Mouse (Mus musculus) lung, postnatal 25 days (tissue): Measurements from ENCODE around the gene Ccni.
A peak's percentile ranks its signal among the peaks of the same experiment; 100 is the strongest.

Source experiments
- DNase-seq: peaks from one replicate; pipeline ENCODE4 v3.0.0; 2022; ENCODE audit warnings: low spot score

The Ccni gene

GRCm38 (mm10) chr5:93198232-93198631 is 8.1 kb downstream of the Ccni start:
- no peak for DNase-seq

DNA sequence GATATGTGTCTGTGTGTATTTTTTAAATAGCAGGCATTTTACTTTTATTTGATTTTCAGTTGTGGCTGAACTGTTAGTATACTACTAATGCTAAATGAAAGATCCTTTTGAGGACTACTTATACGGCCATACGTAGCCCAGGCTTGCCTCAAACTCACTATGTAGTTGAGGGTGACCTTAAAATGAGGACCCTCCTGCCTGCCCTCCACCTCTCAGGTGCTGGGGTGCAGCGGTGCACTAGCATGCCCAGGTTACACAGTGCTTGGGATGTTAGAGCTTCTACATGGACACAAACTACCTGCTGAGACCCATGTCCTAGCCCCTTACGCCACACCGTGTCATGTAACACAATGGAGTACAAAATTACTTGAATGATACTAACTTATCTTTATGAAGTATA is 15.9 kb downstream of the Ccni start:
- no peak for DNase-seq

DNA sequence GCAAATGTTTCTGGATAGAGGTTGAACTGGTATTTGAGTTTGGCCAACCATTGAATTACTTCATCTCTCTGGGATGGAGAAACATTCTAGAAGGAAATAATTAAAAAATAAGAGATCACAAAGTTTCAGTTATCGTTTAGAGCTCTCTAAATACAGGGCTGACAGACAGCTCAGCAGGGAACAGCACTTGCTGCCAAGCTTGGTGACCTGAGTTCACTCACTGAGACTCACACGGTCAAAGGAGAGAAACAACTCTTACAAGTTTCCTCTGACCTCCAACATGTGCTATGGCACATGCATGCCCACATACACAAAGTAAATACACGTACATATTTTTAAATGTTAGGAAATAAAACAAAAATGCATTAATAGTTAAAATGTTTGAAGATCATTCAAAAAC is 16.7 kb downstream of the Ccni start:
- no peak for DNase-seq

- no peak for DNase-seq
Observed at GRCm38 (mm10) chr5:93184548-93184947, 21.7 kb downstream of the Ccni start.

DNA sequence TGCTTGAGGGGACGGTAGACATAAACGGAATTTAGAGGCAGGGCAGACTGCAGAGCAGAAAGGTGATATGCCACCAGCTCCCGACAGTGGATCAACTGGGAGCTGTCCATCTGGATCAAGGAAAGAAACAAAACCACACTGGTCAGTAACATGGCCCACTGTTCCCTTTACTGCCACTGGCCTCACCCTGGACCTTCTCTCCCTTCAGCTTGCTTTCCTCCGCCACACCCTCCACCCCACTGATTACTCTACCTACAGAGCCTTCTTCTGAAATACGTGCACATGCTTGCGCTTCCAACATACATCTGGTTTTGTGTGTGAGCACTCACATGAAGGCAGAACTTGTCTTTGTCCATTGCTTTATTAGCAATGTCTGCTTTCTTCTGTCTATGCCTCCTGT is 23.0 kb downstream of the Ccni start:
- DNase-seq = no peak

DNA sequence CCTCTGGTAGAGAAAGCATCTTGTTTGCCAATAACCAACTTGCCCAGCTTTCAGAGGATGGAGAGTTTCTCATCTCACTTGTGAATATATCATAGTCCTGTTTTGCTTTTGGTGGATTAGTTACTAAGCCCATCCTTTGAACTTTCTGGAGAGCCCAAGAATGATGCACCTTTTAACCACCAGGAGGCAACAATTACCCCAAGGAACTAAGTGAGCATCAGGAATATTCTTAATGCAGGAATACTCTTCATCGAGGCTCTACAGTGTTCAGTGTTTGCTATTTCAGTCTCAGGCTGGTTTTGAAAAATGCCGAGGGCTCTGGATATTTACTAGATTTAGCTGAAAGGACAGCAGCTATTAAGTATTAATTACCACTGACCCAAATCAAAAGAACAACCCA is 26.0 kb downstream of the Ccni start:
- DNase-seq = peak; percentile 40

DNA sequence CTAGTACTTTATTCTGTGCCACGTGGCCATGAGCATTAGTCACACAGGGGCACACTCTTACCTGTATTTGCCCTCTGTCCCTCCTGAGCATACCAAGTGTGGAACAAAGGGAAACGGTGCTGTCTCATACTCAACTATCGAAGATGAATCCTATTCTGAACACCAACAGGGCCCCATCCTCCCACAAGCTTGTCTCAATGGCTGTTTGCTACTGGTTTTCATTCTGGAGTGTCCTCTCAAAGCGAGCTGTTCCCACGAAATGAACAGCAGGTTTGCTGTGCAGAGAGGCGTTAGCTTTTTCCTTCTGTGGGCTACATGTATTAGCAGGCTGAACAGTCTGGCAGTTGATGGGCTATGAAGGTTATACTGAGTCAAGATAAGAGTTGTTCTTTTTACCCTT is 27.7 kb downstream of the Ccni start:
- DNase-seq = no peak

- DNase-seq = no peak
Observed at GRCm38 (mm10) chr5:93174675-93175074, 31.6 kb downstream of the Ccni start.

GRCm38 (mm10) chr5:93172536-93172935 is 33.8 kb downstream of the Ccni start:
- no peak for DNase-seq

- DNase-seq = no peak
Observed at GRCm38 (mm10) chr5:93171420-93171819, 34.9 kb downstream of the Ccni start.

GRCm38 (mm10) chr5:93168654-93169053 is 37.6 kb downstream of the Ccni start:
- no peak for DNase-seq

DNA sequence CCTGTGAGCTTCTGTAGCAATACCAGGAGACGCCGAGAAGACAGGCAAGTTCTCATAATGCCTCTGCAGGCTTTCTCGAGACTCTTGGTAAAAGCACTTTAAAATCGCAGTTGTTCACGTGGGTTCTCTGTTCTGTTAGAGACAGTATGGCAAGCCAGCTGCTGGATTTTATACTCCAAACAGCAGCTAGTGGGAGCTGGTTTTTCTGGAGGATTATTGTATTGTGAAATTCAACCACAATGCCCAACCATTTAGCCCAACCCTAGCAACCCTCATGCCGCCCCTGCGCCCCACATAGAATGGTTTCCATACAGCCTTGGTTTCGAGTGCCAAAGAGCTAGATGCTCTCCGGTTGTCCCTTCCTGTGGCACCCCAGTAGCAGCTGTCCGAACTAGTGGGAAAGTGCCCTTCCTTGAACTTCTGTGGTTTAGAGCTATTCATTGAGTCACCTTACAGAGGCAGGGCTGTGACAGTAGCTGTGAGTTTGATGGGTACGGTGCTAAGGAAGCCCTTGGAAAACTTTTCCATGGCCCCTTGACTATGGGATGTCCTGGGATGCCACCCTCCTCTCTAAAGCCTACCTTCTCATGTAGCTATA is 38.3 kb downstream of the Ccni start:
- no peak for DNase-seq

DNA sequence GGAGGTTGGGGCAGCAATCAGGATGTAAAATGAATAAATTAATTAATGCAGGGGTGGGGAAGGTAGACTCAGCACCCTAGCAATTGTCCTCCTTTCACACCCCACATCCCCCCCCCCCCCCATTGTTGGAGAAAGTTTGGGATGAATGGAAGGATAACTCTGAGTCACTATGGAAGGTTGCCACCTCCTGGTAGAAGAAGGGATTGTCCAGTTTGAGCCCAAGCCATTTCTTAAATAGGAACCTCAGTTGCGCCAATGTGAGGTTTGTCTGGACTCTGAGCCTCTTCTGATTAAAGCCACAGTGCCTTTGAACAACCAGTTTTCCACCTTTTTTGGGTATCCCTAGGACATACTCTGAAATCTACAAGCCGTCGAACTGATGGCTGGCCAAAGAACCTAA is 42.8 kb downstream of the Ccni start:
- peak; percentile 61 for DNase-seq

DNA sequence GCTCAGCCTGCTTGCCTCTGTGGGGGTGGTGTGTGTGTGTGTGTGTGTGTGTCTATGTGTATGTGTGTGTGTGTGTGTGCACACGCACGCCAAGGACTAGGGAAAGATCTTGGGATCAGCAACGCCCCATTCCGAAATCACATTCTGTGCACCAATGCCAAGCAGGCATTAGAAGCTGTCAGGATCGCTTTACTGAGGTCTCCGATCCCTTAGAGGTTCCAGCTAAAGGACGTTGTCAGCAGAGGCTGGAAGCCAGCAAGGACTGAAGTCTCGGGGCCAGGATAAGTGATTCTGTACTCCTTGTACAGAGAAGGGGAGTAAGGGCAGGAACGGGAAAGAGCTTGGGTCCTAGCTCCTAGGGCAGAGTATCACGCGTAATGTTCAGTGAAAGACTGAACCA is 51.9 kb downstream of the Ccni start:
- DNase-seq = no peak

- peak; percentile 42 for DNase-seq
Observed at GRCm38 (mm10) chr5:93152451-93152850, 53.8 kb downstream of the Ccni start.

- DNase-seq = no peak
Observed at GRCm38 (mm10) chr5:93151985-93152384, 54.3 kb downstream of the Ccni start.

DNA sequence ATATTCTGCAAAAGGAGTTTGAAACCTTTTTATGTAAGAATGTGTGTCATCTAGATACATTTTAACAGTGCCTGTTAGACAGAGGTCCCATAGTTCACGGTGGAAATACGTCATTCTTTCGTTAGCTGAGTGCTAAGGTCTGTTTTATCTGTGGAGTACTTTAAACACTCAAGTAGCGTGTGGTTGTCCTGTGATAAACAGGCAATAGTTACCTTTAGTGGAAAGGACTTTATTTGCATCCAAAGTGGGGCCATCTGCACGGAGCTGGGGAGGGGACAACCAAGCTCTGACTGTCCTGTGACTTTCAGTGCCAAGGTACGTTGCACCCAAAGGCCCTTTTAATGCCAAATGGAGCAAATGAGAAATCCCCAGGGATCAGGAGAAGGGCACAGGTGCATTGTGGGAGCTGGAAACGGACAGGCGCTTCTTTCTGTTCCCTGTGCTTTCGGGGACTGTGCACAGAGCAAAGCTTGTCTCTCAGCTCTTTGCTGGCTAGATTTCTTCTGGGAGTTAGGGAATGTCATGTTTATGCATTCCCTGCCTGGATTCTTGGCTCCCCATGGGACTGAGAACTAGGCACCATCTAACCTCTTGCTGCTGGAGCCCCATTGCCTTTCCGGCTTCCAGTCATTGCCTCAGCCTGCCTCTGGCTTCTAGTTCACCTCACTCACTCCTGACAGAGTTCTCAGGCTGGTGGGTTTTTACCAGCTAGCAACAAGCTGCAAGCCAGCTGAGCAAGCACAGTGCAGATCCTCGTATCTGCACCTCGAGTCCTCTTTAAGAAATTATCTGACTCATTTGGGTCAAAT is 56.1 kb downstream of the Ccni start:
- DNase-seq = no peak

DNA sequence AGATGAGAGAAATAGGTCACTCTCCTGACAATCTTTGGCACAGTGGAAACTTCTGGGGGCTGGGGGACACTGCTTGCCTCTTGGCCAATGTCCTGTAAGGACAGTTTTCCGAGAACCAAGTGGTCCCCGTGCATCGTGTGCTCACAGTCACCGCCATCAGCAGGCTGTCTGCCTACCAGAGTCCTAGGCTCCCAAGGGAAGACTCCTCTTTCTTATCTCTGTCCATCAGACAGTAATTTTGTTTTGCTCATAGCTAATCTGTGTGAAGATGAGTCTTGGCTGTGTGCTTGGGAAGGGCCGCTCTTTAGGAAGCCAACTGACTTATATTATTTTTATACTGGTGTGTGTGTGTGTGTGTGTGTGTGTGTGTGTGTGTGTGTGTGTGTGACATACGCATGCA is 60.8 kb downstream of the Ccni start:
- DNase-seq = no peak

- DNase-seq = no peak
Observed at GRCm38 (mm10) chr5:93144874-93145273, 61.4 kb downstream of the Ccni start.

DNA sequence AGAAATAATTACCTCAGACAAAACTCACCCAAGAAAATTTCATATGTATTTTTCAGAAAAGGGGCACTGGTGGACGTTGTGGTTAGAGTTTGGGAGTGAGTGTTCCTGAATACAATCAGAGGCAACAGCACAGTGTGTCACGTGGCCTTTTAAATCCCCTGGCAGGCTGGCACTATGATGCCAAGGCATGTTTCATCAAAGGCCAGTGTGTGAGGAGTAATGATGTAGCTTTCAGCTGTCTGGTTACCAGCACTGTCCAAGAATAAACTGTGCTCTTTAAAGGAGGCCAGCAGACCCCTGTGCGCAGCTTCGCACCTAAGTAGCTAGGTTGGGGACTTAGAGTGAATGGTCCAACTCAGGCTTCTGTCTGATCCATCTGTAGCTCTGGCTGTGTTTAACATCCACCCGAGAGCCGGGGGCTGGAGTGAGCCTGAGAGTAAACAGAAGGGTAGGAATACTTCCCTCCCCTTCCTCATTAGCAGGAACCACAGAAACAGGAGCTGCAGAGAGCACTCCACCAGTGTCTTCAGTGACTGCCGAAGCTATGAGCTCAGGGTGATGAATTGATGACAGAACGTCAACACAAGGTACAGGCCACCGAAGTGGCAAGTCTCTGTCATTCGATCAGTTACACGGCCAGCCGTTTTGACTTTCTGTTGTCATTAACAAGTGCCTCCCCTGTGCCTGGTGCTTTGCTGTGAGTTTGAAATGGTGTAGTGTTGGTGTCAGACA is 62.8 kb downstream of the Ccni start:
- no peak for DNase-seq

DNA sequence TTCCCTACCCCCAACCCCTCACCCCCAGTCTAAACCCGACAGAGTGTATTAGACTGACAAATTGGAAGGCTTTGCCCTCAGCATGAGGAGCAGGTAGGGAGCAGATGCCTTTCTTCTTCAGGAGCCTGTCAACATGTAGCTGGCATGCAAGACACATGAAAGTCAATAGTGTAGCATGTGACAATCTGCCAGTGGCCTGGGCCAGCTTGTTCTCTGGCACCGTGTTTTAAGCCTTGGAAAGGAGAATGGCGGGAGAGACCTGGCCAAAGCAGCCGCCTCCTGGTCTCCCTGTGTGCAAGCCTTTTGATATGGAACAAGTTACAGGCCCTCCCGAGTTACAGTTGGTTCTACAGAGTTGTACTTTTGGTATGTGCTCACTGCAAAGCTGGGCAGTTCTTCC is 65.5 kb downstream of the Ccni start:
- DNase-seq = no peak

DNA sequence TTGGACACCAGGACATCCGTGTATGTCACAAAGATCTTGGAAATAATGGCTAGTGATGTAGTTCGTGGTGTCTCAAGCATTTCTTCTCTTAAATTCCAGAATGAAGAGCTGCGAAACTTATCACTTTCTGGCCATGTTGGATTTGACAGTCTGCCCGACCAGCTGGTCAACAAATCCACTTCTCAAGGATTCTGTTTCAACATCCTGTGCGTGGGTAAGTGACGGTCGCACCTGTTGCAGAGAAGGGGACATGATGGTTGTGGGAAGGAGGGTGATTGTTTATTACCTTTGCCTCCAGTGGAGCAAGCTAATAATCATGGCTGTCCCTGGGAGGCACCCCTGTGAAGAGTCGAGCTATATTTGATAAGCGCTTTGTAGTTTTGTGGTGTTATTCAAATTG is 66.9 kb downstream of the Ccni start:
- DNase-seq = no peak

- peak; percentile 66 for DNase-seq
Observed at GRCm38 (mm10) chr5:93136956-93137586, 69.2 kb downstream of the Ccni start.
